ENCODE assay signal across 10 mouse cellular contexts in the genomic region with DNA sequence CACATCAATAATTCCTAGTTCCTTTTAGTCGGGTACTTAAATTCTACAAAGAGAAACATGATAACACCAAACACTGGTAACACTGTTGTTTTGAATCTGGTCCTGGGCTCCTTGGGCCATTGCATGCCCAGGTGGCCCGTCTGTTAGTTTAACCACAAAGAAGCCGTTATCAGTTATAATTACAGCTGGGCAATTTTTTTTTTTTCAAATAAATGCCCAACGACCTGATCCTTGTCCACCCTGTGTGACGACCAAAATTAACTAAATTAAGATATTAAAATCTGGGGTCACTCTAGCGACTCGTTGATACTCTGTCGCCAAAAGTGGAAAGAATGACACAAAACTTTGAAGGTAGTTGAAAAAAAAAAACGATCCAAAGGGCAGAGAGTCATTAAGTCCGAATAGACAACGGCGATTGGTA. TPM values are rescaled to one million over a fixed set of nuclear protein-coding genes. Genes with fewer than 3 reads are reported as not detected.
DNase-seq lines count a peak whose midpoint lies in the region; ATAC-seq lines count a peak whose summit lies in the region.
"Had no signal": no experiment of that assay in that cellular context is flagged by ENCODE, and none has a peak within 500 bp of the region (broad histone marks: within the 10 kb centered on the region; RNA-seq: fewer than 3 reads in every experiment).

No protein-coding gene starts in this region.

- peaks cover 2% of the 10 kb centered on the region for H3K36me3 ChIP-seq in megakaryocyte, embryonic 14.5 days (replicated peaks; ENCODE audit: low read length)
- H3K36me3 ChIP-seq in forebrain, embryonic 14.5 days (ENCODE audit: control insufficient read depth, insufficient read depth, low read length): peaks cover 12% of the 10 kb centered on the region
- H3K36me3 ChIP-seq in liver, embryonic 11.5 days (ENCODE audit: control insufficient read depth, insufficient read depth, low read length): no peaks in the 10 kb centered on the region
- no peaks in the 10 kb centered on the region for H3K36me3 ChIP-seq in stomach, embryonic 15.5 days

- peaks cover 12% of the 10 kb centered on the region for H3K4me1 ChIP-seq in megakaryocyte, embryonic 14.5 days
- no peaks in the 10 kb centered on the region for H3K4me1 ChIP-seq in forebrain, embryonic 14.5 days (ENCODE audit: control insufficient read depth, insufficient read depth, low read length)
- peaks cover 5% of the 10 kb centered on the region; the same call in 1 of the 2 replicates for H3K4me1 ChIP-seq in liver, embryonic 11.5 days (replicated peaks; ENCODE audit: control insufficient read depth, insufficient read depth, low read length)
- peaks cover 4% of the 10 kb centered on the region; the same call in 1 of the 2 replicates for H3K4me1 ChIP-seq in stomach, embryonic 15.5 days

- H3K9me3 ChIP-seq in megakaryocyte, embryonic 14.5 days: peaks cover 6% of the 10 kb centered on the region
- H3K9me3 ChIP-seq in forebrain, embryonic 14.5 days (replicated peaks; ENCODE audit: control insufficient read depth, low read length): no peaks in the 10 kb centered on the region
- peaks cover under 1% of the 10 kb centered on the region; the same call in 1 of the 2 replicates for H3K9me3 ChIP-seq in liver, embryonic 11.5 days (ENCODE audit: control insufficient read depth, low read length)
- H3K9me3 ChIP-seq in stomach, embryonic 15.5 days: no peaks in the 10 kb centered on the region

- intact Hi-C loops in gastrocnemius, postnatal 36 days (cut with DNase I): loop anchor here (5.0 kb wide), 1 partner anchor 207 kb away; no protein-coding TSS in a partner anchor

- no peak overlapping the region for H3K9ac ChIP-seq in forebrain, embryonic 14.5 days (ENCODE audit: low read length)
- peak overlapping the region; percentile 44 for H3K9ac ChIP-seq in liver, embryonic 11.5 days (ENCODE audit: low read depth, low read length)
- H3K9ac ChIP-seq in stomach, embryonic 15.5 days: no peak overlapping the region

- H3K4me2 ChIP-seq in forebrain, embryonic 14.5 days (ENCODE audit: low read length): peak overlapping the region; percentile 93; the same call in 1 of the 2 replicates
- H3K4me2 ChIP-seq in liver, embryonic 11.5 days: peak overlapping the region; percentile 98
- H3K4me2 ChIP-seq in stomach, embryonic 15.5 days: peak overlapping the region; percentile 100

- peaks cover 2% of the 10 kb centered on the region for H3K27me3 ChIP-seq in megakaryocyte, embryonic 14.5 days (replicated peaks)
- no peaks in the 10 kb centered on the region for H3K27me3 ChIP-seq in forebrain, embryonic 14.5 days (replicated peaks; ENCODE audit: control insufficient read depth, insufficient read depth, low read length)
- no peaks in the 10 kb centered on the region for H3K27me3 ChIP-seq in liver, embryonic 11.5 days (replicated peaks; ENCODE audit: control insufficient read depth, insufficient read depth, low read length)
- H3K27me3 ChIP-seq in stomach, embryonic 15.5 days (replicated peaks): no peaks in the 10 kb centered on the region

- DNase-seq in forebrain, embryonic 14.5 days (ENCODE audit: low spot score): no peak
- peak; percentile 48 for DNase-seq in liver, embryonic 11.5 days (ENCODE audit: low spot score)
- no peak for DNase-seq in gastrocnemius, postnatal 36 days
- no peak for DNase-seq in adrenal gland, postnatal 10 days
- DNase-seq in left cerebral cortex, adult 8-10 months (ENCODE audit: low spot score in 2 of 2): no peak
- DNase-seq: adrenal gland, adult 8-10 months had no signal

- 15% methylated on average over 12 of the region's 12 CpGs for WGBS in forebrain, embryonic 14.5 days
- WGBS in liver, embryonic 11.5 days: 7% methylated on average over 12 of the region's 12 CpGs
- 11% methylated on average over 12 of the region's 12 CpGs for WGBS in stomach, embryonic 15.5 days

- peak overlapping the region; percentile 93 for H3K4me3 ChIP-seq in megakaryocyte, embryonic 14.5 days (replicated peaks)
- no peak overlapping the region for H3K4me3 ChIP-seq in forebrain, embryonic 14.5 days (ENCODE audit: low read depth, low read length)
- peak overlapping the region; percentile 68 for H3K4me3 ChIP-seq in liver, embryonic 11.5 days (ENCODE audit: low read depth, low read length)
- peak overlapping the region; percentile 61 for H3K4me3 ChIP-seq in stomach, embryonic 15.5 days (replicated peaks)

- no peak overlapping the region for H3K27ac ChIP-seq in forebrain, embryonic 14.5 days (ENCODE audit: low read depth, low read length)
- H3K27ac ChIP-seq in liver, embryonic 11.5 days (ENCODE audit: low read depth, low read length): peak overlapping the region; percentile 90
- peak overlapping the region; percentile 4; the same call in 1 of the 2 replicates for H3K27ac ChIP-seq in stomach, embryonic 15.5 days

- ATAC-seq in megakaryocyte, adult 5-6 weeks (ENCODE audit: poor library complexity, severe bottlenecking): no peak
- ATAC-seq in forebrain, embryonic 14.5 days: no peak
- ATAC-seq in liver, embryonic 11.5 days (replicated peaks; ENCODE audit: low FRiP score): no peak
- no peak for ATAC-seq in stomach, embryonic 15.5 days (ENCODE audit: insufficient read depth, low FRiP score, low read depth)

RNA-seq across cellular contexts. Expression of a gene that starts 0.9 kb away (rescaled TPM):
- polyA plus RNA-seq in megakaryocyte, embryonic 14.5 days (2012; ENCODE audit: insufficient read depth, low replicate concordance): 2.8 TPM in 1 of 2 replicates, not detected in the other
- 5.8 and 7.1 TPM in 2 replicates for total RNA-seq in megakaryocyte, adult 5-6 weeks (2015)
- total RNA-seq in megakaryocyte, adult 5-6 weeks (2017): 7.4 and 7.6 TPM in 2 replicates
- polyA plus RNA-seq in forebrain, embryonic 14.5 days (2014; fragmentation: Nextera tagmentation; extraction: Ambion mirVana): 2.8 and 3.6 TPM in 2 replicates
- polyA plus RNA-seq in liver, embryonic 11.5 days (2014; fragmentation: Nextera tagmentation; extraction: Ambion mirVana): 13.2 and 14.2 TPM in 2 replicates
- polyA plus RNA-seq in stomach, embryonic 15.5 days (2015; fragmentation: Nextera tagmentation; extraction: Ambion mirVana): 12.7 and 15.1 TPM in 2 replicates
- total RNA-seq in gastrocnemius, postnatal 36 days (2021): 1 to 10 TPM; 1.6 to 2.3 TPM
- 10 to 100 TPM; 25.2 to 26.5 TPM for total RNA-seq in adrenal gland, postnatal 10 days (2021)
- 1 to 10 TPM in 3 of 4 experiments, under 1 TPM in 1; 0.66 to 2.3 (median 1.4) TPM for total RNA-seq in left cerebral cortex, adult 8-10 months (2022)

RNA-seq across cellular contexts. Expression of a gene that starts 19.2 kb away (rescaled TPM):
- not detected in 2 replicates for polyA plus RNA-seq in megakaryocyte, embryonic 14.5 days (2012; ENCODE audit: insufficient read depth, low replicate concordance)
- 0.27 TPM in 1 of 2 replicates, not detected in the other for total RNA-seq in megakaryocyte, adult 5-6 weeks (2015)
- not detected in 2 replicates for total RNA-seq in megakaryocyte, adult 5-6 weeks (2017)
- 0.87 and 0.97 TPM in 2 replicates for polyA plus RNA-seq in forebrain, embryonic 14.5 days (2014; fragmentation: Nextera tagmentation; extraction: Ambion mirVana)
- polyA plus RNA-seq in liver, embryonic 11.5 days (2014; fragmentation: Nextera tagmentation; extraction: Ambion mirVana): 0.27 and 0.48 TPM in 2 replicates
- polyA plus RNA-seq in stomach, embryonic 15.5 days (2015; fragmentation: Nextera tagmentation; extraction: Ambion mirVana): 0.81 and 1.2 TPM in 2 replicates
- total RNA-seq in gastrocnemius, postnatal 36 days (2021): not detected
- total RNA-seq in adrenal gland, postnatal 10 days (2021): under 1 TPM; 0.67 to 0.69 TPM
- not detected for total RNA-seq in left cerebral cortex, adult 8-10 months (2022)
- total RNA-seq: adrenal gland, adult 8-10 months had no signal
- polyA plus RNA-seq: gonadal fat pad, adult 2 months had no signal
